Mouse (Mus musculus) CD4-positive, CD25-positive, alpha-beta regulatory T cell, adult 2 months (primary cell): ENCODE results near the gene Suz12.
"Not testable (repeated sequence)": the region's sequence is repeated elsewhere in the genome, so short reads cannot be mapped to it uniquely, and the experiment has no call there.

Source experiments
- DNase-seq: peaks from one replicate; pipeline ENCODE4 v3.0.0-alpha.2; 2012; ENCODE audit warnings: low read depth, low spot score

The Suz12 gene

DNA sequence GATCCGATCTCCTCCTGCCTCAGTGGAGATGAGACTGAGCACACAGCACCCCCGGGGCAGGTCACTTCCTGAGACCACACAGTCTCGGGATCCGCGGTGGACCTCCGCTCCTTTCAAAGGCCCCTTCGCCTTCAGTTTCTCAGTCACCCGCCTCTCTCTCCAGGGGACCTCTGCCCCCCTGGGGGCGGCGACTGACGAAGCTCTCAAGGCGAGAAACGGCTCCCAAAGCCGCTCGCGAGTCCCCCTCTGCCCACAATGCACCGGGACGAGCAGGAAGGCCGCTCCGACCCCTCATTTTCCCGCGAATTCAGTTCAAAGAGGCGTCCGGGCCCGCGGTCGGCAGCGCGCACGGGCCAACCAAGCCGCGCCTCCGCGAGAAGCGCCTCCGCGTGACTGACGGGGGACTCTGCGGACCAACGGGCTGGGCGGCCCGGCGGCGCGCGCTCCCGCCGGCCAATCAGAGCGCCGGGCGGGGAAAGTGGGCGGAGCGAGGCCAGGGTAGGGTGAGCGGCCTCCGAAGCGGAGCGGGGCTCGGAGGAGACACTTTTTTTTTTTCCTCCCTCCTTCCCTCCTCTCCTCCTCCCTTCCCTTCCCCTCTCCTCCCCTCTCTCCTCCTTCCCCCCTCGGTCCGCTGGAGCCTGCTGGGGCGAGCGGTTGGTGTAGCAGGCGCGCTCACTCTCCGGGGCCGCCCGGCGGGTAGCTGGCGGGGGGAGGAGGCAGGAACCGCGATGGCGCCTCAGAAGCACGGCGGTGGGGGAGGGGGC, at the start of gene Suz12:
TSS of gene Suz12 (plus strand) at position 515 of the 764 bp plus-strand sequence.
- peak; percentile 97 for DNase-seq

DNA sequence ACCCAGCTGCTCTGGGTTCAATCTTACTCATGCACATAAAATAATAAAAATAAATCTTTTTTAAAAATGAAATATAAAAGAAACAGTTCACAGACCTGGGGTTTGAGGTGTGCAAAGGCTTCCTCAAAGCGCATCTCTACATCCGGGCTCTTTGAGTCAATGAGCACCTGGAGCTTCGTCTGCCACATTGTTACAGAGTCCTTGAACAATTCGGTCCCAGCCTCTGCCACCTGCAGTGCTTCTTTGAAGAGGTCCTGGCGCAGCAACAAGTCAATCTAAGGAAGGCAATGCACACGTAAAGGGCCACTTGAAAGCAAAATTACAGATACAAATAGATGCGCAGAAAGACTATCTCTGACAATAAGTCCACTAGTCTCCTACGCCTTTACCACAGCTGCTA, 49.8 kb upstream of the Suz12 start:
- DNase-seq, result no peak

DNA sequence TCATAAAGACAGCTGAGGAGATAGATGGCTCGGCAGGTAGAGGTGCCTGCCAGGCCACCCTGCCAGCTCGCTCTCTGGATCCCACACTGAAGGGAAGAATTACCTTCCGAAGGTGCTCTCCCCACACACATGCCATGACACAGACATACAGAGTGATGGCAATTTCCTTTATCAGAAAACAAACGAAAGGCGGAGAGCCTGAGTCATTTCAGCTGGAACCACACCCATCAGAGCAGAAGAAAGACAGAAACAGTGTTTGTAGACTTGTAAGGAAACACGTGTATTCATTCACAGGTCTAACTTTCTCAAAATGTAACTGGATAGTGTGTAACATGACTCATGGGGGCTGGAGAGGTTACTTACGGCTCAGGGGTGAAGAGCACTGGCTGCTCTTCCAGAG, 49.3 kb upstream of the Suz12 start:
- no peak for DNase-seq

DNA sequence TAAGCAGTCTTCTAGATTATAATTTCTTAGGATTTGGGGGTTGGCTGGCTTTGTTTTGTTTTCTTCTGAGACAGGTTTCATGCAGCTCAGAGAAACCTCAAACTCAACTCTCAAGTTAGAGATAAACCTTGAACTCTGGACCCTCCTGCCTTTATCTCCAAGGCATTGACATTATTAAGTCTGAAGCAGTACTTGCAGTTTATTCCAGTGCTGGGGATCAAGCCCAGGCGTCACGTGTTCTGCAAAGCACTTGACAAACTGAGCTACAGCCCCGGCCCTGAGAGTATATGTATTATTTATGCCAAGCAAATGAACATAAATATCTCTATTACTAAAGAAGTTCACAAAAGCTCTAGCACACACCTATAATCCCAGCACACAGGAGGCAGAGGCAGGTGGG, 45.6 kb upstream of the Suz12 start:
- no peak for DNase-seq

DNA sequence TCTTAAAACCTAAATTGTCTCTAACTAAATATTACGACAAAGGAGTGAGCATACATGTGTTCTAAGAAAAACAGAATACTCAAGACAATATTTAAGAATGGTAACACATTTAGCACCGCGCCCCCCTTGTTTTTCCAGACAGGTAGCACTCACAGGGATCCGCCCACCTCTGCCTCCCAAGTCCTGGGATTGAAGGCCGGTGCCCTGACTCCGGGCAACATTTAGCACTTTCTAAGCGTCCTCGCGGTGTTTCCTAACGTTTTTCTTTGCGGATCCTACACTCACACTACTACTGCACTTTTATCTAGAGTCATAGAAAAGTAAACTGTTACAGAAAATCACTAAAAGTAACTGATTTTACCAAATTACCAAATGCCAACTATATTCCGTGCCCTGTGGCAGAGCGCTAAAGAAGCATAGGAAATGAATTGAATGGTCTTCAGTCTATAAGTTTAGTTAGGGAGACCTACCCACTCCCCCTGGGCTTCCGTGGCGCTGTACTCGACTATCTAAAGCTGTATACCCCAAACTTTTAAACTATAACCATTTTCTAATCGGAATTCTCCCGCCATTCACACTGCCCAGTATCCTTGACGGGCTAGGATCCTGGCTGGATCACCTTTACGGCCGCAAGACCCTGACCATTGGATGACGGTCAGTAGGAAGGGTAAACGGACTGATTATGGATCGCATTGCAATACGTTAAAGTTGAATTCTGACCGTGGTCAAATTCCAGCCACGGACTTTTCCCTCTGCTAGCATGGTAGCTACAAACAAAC, 31.4 kb upstream of the Suz12 start:
- peak; percentile 19 for DNase-seq

DNA sequence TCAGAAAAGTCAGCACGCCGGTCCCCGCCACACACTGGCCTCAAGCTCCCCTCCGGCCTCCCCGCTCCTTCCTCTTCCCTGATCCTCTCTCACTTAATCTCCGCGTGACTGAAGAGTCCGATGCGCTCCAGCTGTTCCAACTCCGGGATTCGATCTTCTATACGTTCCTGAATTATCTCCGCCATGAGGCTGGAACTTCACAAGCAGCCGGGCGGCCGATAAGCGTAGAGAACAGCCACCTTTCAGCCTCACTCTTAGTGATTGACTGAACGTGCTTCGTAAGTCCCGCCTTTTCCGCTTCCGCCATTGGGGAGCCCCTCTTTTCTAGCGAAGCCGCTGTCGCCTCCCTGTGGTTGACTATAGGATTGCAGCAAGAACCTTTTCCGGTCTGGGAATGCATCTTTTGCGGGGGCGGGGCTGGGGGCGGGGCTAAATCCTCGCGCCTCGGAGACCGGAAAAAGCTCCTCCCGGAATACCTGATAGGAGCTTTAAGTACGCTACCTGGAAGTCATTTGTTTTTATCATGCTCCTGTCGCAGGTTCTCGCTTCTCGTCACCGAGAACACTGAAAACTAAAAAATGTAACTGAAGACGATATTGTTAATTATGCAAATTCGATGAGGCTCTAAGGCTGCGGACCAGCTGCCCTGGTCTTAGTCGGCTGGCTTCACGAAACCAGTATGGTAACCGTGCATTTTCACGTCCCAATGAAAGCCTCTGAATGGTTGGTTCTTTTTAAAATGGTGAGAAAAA, 30.6 kb upstream of the Suz12 start, which contains the start of gene Utp6:
TSS of gene Utp6 (minus strand) at position 266 of the 752 bp plus-strand sequence.
- peak; percentile 99 for DNase-seq

DNA sequence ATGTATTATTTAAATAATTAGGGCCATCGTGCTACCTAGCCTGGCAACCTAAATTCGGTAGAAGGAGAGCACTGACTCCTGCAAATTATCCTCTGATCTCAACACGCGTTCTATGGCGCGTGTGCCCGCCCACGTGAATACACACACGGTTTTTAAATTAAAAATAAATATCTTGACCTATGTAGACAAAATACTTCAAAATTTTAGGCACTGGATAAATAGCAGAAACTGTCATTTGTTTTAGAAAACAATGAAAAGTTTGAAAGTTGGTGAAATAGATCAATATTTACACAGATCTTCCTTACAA, 30.1 kb upstream of the Suz12 start:
- no peak for DNase-seq

DNA sequence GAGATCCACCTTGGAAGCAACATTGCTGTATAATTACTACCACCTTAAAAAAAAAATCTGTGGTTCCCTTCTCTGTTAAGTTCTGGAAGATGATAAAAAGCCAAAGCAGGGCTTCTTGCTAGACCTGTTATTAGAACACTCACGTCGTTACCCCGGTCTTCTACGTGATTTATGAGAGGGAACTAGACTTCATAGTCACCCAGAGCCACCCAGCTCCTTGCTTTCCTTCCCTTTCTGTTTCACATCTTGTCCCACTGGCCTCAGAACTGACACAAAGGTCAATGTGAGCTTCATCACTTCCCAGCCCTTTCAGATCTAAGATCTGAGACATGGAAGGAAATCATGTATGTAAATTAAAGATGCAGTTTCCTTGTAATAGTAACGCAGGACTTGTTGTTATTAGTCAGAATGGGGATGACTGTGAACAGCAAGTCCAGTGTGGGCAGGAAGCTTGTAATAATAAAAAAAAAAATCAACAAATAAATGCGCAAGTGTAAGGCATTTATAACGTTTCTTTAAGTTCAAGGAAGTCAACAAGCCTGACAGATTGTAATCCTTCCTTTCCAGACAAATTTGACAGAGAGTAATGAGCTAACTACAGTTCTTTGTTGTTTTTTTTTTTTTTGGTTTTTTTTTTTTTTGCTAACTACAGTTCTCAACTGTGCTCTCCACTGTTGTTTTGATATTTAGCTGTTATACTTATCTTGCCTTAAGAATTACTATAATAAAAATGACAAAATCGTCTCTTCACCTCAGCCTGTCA, 29.5 kb upstream of the Suz12 start:
- peak; percentile 26 for DNase-seq

DNA sequence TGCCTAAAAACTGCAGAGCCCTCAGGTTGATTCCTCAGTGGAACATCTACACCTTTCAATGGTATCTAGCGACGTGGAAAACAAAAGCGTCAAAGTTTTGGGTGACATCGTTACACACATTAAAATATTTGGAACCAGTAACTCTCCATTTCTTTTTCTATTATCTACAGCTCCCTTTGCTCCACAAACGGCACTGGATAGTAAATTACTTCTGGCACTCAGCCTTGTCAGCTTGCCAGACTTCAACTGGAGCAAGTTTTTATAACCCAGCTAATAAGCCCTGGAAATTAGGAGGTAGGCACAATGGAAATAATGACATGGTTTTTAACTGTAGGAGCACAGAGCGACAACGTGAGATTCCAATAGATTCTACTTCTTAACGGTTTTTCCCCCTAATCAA, 27.0 kb upstream of the Suz12 start:
- no peak for DNase-seq

DNA sequence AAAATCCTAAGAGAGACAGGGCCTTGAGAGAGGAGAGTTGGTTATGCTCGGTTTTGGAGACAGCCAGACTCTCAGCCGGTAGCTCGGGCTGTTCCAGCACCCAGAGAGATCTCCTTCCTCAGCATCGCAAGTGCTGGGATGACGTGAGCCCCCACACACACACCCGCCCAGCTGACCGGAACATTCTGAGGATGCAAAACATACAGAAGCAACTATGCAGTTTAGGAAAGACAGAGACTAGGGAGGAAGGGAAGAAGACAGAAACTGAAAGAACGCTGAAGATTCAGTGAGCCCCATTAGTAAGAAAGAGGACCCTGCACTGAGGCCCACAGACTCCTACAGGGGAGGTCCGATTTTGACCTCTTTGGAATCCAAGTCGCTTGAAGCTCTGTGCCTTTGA, 25.2 kb upstream of the Suz12 start:
- no peak for DNase-seq

DNA sequence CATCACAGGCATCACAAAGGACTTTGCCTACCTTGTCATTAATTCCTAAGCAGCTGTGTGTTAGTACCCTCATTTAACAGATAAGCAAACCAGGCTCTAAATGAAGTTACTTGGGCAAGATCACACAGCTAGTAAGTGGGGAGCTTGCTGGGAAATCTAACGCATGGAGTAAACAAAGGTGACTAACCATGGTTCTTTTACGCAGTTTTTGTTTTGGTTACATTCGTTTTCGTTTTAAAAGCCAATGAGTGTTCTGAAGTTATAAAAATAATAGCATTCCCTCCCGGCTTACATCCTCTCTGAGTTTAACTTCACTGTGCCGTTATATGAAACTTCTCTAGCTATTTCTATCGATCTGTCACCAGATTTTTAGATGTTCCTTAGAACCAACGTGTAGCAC, 19.8 kb upstream of the Suz12 start:
- peak; percentile 31 for DNase-seq

DNA sequence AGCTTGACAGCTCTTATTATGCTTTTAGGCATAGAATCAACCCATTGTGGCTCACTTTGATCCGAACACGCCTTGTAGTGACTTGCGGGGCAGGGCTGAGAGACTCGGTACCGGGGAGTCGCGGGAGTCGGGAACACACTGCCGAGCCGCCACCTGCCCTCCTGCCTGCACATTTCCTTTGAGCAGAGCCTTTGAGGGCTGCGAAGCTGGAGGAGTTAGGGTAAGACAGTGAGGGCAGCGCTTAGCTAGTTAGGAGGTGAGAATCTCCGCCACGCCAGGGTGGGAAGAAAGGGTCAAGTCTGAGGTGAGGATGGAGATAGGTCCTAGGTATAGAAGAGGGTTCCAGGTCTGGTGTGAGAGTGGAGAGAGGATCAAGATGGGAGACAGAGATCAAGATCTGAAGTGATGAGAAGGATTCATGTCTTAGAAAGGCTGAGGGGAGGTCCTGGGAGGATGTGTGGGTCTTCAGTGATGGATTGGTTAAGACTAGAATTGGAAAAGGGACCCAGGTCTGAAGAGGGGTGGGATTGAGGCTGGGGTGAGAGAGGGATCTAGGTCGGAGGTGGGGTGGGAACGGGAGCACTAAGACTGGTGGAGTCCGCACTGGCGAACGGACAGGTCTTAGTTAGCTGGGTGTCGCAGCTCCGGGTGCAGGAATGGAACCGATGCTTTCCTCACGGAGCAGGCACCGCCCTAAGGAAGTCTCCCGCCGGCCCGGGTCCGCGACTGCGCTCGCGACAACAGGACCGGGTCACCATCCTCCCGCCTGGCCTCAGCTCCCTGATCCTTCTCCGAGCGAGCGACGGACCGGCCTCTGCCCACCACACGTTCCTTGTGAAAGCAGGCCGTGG, 19.1 kb upstream of the Suz12 start:
- peak; percentile 53 for DNase-seq

DNA sequence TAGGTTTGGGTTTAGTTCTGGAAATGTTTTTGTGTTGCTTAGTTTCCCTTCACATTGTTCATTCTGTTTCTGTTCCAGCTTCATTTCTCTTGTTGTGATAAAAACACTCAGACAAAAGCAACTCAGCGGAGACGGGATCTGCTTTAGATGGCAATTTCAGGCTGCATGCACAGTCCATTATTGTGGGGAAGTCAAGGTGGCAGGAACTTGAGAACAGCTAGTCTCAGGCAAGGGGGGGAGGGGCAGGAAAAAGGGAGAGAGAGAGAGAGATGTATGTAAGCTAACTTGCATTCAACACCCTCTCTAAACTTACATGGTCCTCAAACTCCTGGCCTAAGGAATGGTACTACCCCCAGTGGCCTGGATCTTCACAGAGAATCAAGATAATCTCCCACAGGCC, 17.5 kb upstream of the Suz12 start:
- DNase-seq, result no peak

DNA sequence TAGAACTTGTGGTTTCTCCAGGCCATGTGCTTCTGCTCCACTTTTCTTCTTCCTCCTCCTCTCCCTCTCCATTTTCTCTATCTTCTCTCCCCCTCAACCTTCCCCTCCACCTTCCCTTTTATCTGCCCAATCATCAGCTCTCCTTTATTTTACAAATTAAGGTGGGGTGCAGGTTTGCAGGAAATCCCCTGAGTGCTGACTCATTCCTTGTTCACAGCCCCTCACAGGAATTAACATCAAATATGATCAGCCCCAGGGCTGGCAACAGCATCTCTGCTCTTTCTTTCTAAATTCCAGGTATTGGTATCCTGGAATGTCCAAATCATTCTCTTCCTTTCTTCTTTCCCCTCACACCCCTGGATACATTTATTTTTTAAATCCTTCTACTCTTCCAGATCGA, 16.7 kb upstream of the Suz12 start:
- DNase-seq, result no peak

DNA sequence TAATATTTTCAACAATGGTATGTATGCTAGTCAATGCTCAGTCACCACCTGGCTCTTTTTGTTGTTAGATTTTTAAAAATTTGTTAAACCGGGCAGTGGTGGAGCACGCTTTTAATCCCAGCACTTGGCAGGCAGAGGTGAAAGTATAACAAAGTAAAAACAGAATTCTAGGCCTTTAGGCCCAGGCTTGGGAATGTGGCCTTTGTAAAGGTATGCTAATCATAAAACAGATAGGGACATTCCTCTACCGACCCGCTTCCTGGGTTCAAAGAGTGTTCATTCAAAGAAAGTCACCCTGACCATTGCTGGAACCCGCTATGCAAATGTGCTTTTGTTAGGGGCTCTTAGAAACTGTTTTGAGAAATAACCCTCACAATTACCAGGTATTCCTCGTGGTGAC, 16.3 kb upstream of the Suz12 start:
- DNase-seq, result not testable (repeated sequence)

DNA sequence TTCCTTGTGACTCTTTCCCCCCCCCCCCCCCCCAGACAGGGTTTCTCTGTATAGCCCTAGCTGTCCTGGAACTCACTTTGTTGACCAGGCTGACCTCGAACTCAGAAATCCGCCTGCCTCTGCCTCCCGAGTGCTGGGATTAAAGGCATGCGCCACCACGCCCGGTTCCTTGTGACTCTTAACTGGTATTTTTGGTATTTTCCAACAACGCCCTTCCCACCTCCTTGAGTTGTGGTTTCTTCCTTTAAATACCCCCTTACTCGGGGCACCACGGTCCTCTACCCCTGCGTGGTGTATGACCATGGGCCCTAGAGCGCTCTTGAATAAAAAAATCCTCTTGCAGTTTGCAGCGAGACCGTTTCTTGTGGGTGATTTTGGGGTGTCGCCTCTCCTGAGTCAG, 15.8 kb upstream of the Suz12 start:
- DNase-seq, result not testable (repeated sequence)

DNA sequence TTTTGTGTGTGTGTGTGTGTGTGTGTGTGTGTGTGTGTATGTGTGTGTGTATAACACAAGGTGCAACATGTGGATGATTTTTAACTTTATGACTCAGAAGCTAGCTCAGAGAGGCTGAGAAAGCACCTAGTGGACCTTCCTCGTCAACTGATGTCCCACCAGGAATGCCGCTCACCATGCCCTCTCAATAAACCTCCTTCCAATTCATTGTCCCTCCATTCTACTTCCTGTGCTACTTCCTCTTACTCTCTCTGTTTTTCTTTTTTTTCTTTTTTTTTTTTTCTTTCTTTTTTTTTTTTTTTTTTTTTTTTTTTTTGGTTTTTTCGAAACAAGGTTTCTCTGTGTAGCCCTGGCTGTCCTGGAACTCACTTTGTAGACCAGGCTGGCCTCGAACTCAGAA, 15.2 kb upstream of the Suz12 start:
- DNase-seq, result not testable (repeated sequence)

DNA sequence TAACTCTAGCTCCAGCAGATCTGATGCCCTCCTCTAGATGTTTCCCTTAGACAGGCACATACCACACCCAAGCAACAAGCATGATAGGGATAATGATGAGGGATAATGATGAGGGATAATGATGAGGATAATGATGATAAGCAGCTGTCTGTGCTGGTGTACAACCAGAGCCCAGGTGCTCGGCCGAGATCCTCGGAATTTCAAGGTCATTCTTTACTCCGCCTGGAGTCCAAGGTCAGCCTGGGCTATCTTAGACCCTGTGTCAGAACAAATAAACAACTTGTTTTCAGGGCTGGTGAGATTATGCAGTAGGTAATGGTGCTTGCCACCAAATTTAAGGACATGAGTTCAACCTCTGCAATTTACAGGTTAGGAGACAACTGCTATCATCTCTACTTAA, 6.0 kb upstream of the Suz12 start:
- no peak for DNase-seq

DNA sequence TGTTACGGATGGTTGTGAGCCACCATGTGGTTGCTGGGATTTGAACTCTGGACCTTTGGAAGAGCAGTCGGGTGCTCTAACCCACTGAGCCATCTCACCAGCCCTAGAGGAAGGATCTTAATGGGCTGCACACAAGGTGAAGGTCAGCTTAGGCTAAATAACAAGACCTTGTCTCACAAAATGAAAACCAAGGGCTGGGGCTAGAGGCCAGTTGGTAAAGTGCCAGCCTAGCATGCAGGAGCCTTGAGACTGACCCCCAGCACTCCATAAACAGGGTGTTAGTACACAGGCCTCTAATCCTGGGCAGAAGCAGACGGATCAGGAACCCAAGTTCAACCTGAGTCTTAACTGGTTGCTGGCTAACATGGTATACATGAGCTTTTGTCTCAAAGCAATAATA, 5.0 kb upstream of the Suz12 start:
- DNase-seq, result no peak

DNA sequence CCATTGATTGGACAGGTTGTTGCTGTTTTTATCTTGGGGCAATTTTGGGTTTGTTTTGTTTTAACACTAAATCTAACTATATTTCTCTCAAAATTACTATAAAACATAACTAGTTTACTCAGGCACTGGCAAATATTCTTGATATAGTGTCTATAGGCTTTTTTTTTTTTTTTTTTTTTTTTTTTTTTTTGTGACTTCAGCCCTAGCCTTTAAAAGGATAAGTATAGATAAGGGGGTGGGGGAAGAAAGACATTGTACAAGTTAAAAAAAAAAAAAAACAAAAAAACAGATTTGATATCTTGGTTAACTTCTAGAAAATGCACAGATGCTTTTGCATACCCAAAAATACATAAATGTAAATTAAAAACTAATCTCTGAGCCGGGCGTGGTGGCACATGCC, 2.8 kb upstream of the Suz12 start:
- DNase-seq, result no peak

DNA sequence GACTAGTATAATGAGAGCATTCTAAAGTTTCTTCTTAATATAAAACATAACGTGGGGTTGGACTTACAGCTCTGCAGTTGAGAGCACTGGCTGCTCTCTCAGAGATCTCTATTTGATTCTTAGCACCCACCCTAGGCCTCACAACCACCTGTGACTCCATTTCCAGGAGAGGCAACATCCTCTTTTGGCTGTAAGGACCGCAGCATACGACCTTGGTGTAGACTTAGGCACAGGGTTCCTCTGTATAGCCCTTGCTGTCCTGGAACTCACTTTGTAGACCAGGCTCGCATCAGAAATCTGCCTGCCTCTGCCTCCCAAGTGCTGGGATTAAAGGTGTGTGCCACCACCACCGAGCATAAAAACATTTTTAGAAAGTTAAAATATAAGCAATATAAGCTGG, 1.3 kb upstream of the Suz12 start:
- DNase-seq, result no peak
